Mouse (Mus musculus) erythroid progenitor cell, adult 5-6 weeks (primary cell): ENCODE results near the gene Pus10. TPM values are rescaled to one million over a fixed set of nuclear protein-coding genes. Genes with fewer than 3 reads are reported as not detected.

Experiments
- ATAC-seq: replicated peaks from 2 replicates; pipeline ENCODE4 v1.8.0; 2016; ENCODE audit warnings: moderate number of reproducible peaks, mild to moderate bottlenecking, moderate TSS enrichment, inconsistent platforms; ENCODE audit not compliant: poor library complexity, low FRiP score, severe bottlenecking
- total RNA-seq, 2 experiments: library from RNA; stranded (forward) in 1 of 2; stranded (reverse) in 1 of 2; fragments of 150-400 nt in 1 of 2; fragments of 186-747, 209-891 nt in 1 of 2; gene quantifications; 2 replicates each; pipeline versions ENCODE4 v1.2.3 to v1.2.4; 2015 to 2017; ENCODE audit warnings: low replicate concordance in 2 of 2

Gene Pus10
- total RNA-seq, 2 experiments from 2014 or later: 4.1 to 14.7 TPM

- no peak for ATAC-seq
These were observed 22.6 kb downstream of the Pus10 start for GRCm38 (mm10) chr11:23688060-23688459.

- no peak for ATAC-seq
These were observed 27.8 kb downstream of the Pus10 start for GRCm38 (mm10) chr11:23693286-23693685.

DNA sequence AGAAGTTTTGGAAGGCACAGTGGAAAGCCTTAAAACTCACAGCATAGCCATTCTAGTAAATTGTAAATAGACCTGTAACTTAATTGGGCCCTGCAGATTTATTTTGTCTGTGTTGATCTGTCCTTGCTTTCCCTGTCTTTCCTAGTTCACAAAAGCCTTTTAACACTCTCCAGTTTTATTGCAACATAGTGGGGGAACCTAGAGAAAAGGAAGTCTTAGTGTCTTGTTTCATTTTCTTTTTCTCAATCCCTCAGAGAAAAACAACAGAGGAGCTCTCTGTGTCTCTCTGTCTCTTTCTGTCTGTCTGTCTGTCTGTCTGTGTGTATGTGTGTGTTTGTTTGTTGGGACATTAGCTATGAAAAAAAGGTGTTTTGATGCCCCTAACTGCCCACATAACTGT is 30.4 kb downstream of the Pus10 start:
- ATAC-seq: no peak

DNA sequence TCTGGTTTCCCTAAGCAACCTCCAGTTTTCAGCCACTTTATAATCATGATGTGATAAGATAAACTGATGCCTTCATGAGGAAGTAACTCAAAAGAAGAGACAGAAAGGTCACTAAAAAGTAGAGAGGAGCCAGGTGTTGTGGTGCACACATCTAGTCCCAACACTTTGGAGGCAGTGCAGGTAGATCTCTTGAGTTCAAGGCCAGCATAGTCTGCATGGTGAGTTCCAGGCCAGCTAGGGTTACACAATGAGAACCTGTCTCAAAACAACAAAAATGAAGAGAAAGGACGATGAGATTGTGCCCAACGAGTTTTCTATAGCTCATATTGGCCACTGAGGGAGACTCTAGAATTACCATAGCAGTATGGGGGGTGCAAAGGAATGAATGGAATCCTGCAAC is 33.1 kb downstream of the Pus10 start:
- ATAC-seq: no peak

DNA sequence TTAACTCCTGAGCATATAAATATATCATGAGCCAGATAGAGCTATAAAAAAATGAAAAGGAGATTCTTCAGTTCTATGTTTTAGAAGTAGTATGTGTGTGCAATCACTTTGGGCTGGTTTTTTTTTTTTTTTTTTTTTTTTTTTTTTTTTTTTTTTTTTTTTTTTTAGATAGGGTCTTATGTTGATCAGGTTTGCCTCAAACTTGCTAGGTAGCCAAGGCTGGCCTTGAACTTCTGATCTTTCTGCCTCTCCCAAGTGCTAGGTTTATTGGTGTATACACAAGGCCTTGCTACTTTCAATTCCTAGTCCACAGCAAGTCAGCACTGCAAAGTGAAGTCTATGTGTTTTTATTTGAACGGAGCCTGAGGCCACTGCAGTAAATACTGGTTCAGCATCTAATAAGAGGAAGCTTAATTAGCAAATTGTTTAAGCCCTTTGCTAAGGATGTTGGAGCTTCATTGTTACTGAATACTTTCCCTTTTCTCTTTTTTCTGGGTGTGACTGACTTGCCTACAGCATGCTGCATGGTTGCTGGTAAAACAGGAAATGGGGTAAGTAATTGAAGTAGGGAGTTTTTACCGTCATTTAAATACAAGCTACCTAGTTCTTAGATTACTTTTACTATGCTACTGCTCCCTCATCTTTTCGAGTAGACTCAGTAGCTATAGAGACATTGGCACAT is 34.1 kb downstream of the Pus10 start:
- ATAC-seq: no peak

DNA sequence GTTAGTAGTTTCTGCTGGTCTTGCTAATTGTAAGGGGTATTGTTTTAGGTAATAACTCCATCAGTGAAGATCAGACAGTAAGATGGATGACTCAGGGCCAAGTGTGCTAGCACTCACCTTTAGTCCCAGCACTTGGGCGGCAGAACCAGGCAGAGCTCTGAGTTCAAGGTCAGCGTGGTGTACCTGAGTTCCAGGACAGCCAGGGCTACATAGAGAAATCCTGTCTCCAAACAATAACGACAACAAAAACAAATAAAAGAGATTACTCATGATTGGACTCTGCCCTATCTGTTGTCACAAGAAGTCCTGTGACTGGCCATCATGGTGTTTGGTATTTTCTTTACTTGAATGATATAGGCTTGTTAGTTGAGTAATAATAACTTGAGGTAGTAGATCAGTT is 36.4 kb downstream of the Pus10 start:
- ATAC-seq: no peak

DNA sequence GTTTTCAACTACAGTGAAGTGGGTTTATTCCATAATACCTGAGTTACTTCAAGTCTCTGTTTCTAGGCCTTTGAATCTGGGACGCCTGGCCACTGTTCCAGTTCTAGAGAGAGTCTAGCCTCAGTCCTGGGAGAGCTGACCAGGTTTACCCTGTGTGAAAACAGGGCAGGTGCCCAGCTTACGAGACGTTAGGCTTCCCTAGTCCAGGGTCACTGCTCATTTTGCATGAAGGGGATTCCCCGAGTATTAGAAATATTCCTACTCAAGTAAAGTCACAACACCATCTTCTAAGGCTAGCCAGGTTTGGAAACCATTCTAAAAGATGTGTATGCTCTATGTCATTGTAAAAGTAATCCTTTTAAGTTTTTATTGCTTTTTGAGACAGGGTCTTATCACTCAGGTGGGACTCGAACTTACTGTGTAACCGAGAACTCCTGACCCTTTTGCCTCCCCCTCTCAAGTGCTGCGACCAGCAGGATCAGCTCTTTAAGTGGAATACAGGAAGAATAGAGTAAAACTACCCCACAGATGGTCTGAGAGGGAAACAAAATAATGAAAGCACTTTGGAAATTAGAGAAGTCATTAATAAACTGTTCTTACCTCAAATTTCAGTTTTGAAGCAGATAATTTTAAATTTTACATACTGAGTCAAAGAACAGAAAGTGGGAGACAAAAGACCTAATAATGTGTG is 39.3 kb downstream of the Pus10 start:
- ATAC-seq: no peak

GRCm38 (mm10) chr11:23712299-23712698 is 46.8 kb downstream of the Pus10 start:
- no peak for ATAC-seq

GRCm38 (mm10) chr11:23718856-23719255 is 53.4 kb downstream of the Pus10 start:
- no peak for ATAC-seq

DNA sequence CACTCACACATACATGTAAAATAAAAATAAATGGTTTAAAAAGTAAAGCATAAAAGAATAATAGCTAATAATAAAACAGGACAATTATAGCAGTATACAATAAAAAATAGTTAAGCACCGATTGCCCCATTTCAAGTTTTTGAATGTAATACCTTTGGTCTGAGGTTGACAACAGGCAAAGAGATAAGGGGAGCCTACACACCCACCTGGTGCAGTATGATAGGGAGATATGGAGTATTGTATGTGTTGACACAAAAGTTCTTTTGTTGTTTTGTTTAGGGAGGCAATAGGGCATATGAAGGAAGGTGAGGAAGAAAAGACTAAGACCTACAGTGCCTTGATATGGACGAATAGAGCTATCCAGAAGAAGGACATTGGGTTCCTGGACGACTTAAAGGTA is 54.4 kb downstream of the Pus10 start:
- no peak for ATAC-seq

- no peak for ATAC-seq
These were observed 56.9 kb downstream of the Pus10 start for GRCm38 (mm10) chr11:23722326-23722725.

GRCm38 (mm10) chr11:23725850-23726249 is 60.4 kb downstream of the Pus10 start:
- ATAC-seq: no peak

DNA sequence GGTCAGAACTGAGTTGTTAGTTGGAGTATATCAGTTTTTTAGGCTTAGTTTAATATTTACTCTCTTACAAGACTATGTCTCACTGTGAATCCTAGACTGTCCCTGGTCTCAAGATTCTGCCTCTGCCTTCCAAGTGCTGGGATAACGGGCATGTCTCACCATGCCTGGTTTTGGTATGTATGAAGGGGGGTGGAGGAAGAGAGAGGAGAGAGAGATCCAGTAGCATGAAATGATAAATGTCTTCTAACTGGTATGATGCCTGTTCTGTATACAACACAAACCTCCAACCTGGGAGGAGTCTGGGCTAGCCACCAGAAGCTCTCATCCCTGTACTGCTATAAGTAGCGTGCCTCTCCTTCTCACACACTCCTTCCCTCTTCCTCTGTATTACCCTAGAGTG is 61.0 kb downstream of the Pus10 start:
- no peak for ATAC-seq

DNA sequence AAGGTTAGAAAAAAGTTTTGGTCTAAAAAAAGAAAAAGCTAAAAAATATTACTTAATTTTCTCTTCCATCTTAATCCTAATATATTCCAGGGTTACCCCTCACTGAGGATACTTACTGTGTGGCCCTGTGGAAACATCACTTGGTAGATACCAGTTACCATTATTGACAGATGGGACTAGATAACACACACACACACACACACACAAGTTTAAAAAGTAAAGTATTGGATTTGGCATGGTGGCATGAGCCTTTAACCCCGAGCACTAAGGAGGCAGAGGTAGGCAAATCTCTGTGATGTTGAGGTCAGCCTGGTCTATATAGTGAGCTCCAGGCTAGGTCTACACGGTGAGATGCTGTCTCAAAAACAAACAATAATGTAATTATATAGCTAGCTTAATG is 62.7 kb downstream of the Pus10 start:
- ATAC-seq: no peak

GRCm38 (mm10) chr11:23730120-23730519 is 64.6 kb downstream of the Pus10 start:
- no peak for ATAC-seq

DNA sequence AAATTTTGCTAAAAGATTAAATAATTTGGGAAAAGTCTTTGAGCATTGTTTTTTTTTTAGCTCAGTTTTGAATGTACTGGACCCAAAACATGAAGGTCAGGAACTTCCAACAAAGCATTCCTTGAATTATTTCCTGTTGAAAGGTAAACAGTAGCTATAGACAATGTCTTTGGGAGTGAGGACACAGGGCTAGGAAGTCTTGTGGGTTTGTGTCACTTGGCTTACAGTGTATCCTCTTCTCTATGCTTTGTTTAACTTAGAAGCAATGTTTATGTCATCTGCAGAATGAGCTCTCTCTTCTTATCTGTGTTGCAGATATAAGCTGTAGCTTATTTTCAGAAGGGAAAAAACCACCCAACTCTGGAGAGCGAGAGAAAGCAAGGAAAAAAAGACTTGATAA is 67.4 kb downstream of the Pus10 start:
- no peak for ATAC-seq

- ATAC-seq: no peak
These were observed 69.3 kb downstream of the Pus10 start for GRCm38 (mm10) chr11:23734749-23735286.

- ATAC-seq: no peak
These were observed 70.5 kb downstream of the Pus10 start for GRCm38 (mm10) chr11:23735820-23736470.

DNA sequence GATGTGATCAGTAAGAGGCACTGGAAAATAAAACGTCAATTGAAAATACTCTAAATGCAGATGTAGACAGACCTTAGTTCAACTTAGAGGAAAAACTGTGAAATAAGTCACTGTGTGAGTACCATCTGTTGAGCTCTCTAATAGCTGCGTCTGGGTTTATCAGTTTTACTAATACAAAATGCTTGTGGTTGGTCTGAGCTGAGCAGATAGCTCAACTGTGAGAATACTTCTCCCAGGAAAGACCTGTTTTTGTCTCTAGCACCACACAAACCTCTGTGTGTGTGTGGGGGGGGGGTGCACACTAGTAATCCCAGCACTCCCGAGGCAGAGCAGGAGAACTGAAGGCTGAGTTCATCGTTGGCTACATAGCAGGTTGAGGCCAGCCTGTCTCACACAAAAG is 75.4 kb downstream of the Pus10 start:
- no peak for ATAC-seq

DNA sequence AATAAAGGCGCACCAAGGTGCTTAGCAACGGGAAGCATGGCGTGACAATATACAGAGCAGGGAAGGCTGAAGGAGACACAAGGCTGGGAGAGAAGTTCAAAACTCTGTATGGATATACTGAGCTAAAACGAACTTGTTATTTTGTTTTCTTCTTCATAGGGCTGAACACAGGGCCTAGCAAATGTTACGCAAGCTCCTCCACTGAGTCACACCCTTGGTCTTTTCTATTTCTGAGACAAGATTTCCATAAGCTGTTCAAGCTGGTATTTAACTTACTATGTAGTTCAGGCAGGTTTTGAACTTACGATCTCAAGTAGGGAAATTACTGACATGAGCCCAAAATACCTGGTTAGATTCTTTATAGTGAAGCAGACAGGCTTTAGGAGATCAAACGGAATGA is 75.9 kb downstream of the Pus10 start:
- ATAC-seq: no peak

- ATAC-seq: no peak
These were observed 78.9 kb downstream of the Pus10 start for GRCm38 (mm10) chr11:23744352-23744751.
